Mouse (Mus musculus): ENCODE data around the gene Calcoco1.
A peak's percentile ranks its signal among the peaks of the same experiment; 100 is the strongest.

Gene Calcoco1

DNA sequence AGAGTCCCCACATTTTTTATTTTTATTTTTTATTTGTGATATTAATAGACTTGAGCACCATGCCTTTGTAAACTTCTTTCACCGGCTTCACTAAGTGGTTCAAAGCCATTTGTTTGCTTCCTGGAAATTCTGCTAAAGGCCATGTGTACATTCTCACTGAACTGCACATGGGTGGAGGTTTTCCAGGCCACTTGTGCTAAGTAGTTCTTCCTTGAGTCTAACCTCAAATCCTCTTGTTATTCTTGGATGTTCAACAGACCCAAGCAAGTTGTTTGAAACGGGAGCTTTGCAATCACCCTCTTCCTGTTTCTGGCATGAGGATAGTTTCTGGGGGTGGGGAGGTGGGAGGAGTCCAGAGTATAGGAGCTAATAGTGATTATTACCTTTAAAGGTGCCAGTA is 16.5 kb upstream of the Calcoco1 start:
- DNase-seq (ENCODE audit: low read depth, low spot score), result no peak

DNA sequence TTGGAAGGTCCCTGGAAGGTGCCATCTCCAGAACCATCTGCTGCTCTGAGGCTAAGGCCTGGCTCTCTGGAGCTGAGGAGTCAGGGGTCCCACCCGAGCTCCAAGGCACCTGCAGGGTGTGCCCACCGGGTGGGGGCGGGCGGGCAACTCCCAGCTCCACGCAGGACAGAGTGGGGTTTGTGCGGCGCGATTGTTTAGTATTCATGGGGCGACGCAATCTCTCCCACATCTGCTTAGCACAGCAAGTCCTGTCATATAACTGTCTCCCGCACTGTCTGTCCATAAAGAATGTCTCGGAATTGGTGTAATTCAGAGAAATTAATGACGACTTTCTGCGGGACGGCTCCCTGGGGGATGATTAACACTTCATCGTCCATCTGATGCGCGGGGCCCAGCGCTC is 15.1 kb upstream of the Calcoco1 start:
- DNase-seq (ENCODE audit: low read depth, low spot score), result no peak

DNA sequence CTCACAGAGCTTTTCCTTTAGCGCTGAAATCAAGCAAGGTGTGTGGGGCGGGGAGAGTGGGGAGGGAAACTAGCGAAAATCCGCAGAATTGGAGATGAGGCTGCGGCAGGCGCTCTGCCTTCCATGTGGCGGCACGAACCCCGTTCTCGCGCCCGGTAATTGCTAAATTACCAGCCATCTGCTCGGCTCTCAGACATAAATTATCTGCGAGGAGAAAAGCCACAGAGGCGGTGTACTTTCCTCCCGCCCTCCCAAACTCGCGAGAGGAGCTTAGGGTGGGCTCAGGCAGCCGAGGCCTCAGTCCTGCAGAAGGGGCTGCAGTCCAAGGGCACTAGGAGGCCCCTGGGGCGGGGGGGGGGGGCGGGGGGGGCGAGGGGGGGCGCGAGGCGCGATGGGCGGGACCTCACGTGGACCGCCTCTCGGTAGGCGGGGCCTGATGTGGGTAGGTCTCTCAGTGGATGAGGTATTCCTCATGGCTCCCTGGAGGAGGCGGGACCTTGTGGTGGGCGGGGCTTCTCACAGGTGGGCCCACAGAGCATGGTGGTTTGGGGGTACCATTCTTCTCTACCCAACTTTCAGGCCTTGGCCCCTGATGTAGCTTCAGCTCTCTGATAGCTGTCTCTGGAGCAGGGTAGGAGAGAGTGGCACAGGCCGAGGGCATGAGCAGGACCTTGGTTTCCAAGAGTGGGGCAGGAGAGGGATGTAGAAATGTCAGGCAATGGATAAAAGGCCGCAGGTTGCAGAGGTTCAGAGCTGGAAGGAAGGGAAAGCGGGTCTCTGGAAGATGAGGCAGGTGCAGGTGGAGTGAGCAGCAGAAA is 14.4 kb upstream of the Calcoco1 start:
- no peak for DNase-seq (ENCODE audit: low read depth, low spot score)

DNA sequence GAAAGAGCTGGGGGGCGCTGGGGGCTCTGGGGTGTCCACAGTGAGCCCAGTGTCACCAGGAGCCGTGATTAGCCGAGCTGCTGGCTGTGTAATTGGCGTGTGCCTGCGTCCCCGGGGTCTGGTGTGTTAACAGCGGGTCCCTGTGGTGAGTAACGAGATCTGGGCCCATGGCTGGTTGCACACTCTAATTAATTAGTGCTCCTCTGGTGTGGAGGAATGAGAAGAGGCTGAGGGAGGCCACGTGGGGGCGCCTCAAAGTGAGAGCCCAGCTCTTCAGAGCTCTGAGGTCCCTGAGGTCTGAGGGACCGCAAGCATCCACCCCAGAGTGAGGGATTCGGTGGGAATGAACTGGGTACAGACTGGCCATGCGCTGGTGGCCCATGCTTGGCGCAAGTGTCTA is 13.1 kb upstream of the Calcoco1 start:
- no peak for DNase-seq (ENCODE audit: low read depth, low spot score)

DNA sequence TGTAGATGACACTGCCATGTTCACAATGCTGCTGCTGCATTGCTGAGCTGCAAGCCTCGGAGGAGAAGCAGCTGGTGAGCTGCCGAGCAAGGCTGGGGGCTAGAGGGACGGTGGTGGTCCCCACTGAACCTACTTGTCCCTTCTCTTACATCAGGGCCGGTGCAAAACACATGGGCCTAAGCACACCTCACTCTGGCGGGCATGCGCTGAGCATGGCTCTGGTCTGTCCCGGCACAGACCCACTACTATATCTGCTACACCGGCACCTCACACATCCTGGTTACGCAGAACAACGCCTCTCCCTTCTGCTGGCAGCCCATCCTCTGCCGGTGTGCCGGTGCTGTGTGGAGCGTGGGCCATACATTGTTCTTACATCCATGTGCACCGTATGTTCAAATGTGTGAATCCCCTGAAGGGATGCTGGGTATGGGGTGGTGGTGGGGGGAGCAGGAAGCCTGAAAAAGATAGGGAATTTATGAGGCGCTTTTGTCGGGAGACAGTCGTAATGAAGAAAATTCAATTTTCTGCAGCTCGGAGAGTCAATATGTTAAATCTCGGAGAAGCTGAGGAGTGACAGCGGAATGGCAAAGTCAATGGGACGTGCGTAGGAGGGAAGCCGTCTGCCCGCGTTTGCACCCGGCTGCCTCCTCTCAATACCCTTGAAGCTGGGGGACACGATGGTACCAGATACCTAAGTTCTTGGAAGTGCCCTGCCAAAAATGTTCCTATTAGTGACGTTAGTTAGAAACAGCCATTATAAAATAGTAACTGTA is 12.0 kb upstream of the Calcoco1 start:
- DNase-seq (ENCODE audit: low read depth, low spot score), result no peak

DNA sequence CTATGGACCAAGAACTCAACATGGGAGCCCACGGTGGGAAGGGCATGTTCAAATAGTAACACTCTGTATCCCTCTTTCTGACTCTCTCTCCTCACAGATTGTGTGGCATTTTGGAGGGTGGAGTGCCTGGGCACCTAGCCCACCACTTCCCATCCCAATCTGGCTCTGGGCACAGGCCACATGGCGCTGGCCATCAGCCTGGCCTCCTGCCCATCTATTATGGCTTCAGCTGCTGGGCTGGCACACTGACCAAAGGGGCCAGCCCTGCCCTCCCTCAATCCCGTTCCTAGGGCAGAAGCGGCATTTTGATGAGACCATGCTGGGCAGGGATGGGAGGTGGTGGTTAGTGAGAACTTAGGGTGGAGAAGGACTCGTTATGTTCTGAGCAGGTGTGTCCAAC is 11.3 kb upstream of the Calcoco1 start:
- no peak for DNase-seq (ENCODE audit: low read depth, low spot score)

DNA sequence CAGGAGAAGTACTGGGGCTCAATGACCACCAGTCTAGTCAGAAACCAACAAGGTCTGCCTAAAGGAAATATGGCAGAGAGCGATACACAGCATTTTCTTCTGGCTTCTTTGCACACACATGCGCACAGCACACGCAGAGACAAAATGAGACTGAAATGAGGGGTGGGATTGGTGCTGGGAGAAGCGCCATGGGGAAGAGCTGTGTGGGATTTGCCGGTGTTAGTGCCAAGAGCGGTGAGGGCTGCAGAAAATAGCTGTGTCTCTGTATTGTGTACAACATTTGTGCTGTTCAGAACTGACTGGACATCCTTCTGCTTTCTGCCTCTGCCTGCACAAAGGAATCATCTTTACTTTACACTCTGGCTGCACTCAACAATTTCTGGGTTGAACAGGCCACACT is 10.4 kb upstream of the Calcoco1 start:
- DNase-seq (ENCODE audit: low read depth, low spot score), result no peak

- no peak for DNase-seq (ENCODE audit: low read depth, low spot score)
Measured at GRCm38 (mm10) chr15:102727951-102728350, 6.0 kb upstream of the Calcoco1 start.

GRCm38 (mm10) chr15:102723358-102724135 is 1.6 kb upstream of the Calcoco1 start:
- DNase-seq (ENCODE audit: low read depth, low spot score), result no peak

DNA sequence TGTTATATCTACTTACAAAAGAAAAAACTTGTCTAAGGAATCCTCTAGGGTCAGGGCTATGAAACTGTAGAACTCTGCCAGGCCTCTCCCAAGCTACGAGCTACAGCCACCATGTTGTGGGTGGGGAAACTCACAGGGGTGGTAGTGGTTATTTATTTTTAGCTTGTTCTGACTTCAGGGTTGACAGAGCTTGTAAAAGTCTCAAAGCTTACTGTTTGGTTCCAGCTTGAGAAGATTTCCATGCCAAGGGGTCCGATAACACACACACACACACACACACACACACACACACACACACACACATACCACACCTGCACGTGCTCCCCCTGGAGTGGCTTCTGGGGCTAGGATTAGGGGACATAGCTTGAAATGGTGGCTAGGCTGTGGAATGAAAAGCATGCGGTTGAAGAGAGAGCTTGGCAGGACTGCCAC is 538 bp upstream of the Calcoco1 start:
- DNase-seq (ENCODE audit: low read depth, low spot score), result no peak

- no peak for DNase-seq (ENCODE audit: low read depth, low spot score)
Measured at GRCm38 (mm10) chr15:102721016-102721898, 721 bp downstream of the Calcoco1 start.

DNA sequence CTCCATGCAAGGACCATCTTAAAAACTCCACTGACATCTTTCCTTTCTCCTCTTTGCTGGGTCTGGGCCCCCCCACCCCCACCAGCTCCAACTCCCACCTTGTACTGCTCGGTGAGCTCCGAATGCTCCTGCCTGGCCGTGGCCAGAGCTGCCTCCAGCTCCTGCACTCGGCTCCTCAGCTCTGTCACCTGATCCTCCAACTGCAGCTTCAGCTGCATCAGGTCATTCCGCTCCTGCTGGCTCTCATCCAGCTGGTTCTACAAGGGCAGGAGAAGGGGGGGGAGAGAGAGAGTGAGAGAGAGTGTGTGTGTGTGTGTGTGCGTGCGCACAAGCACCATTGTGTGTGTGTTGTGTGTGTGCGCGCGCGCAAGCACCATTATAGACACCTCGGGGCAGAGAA is 5.8 kb downstream of the Calcoco1 start:
- DNase-seq (ENCODE audit: low read depth, low spot score), result no peak

DNA sequence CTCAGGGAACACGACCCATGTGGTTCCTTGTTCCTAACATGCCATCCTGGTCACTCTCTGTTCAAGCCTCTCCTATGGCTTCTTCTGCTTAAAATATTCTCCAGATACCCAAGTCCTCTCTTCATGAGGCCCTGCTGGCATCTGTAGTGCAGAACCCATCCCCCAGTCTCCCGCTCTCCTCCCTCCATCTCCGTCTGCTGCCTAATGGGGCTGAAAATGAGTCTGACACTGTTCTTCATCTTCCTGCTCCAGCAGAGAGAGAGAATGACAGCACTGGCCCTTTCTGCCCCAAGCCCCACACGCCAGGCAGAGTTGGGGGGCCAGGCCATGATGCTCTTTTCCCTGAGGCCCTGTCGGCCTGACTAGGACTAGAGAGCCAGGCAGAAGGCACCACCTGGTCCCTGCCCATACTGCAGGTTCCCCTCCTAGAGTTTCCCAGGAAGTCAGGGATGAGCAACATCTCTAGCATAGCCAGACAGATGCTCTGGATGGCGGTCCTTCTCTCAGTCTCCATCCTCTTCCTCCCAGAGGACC is 14.2 kb downstream of the Calcoco1 start:
- no peak for DNase-seq (ENCODE audit: low read depth, low spot score)

DNA sequence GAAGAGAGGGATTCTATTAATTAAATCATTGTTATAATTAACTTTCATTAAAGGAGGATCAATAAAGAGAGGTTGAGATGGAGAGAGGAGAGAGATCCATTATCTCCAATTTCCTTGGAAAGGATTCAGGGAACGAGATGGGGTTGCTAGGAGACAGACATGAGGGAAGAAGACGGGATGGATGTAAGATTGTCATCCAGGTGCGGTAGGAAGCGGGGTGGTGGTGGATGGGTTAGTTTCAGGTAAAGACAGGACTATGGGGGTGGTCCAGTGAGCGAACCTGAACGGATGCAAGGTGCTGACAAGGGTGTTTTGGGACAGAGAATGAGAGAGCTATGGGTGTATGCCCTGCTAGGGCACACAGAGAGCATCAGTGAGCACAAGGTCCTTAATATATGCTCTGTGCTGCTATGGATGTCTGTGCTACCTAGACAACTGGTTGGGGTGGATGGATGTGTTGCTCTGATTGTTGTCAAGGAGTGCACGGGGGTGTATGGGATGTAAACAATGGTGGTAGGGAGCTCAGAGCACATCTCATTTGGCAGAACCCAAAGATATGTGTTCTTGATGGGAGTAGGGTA is 16.0 kb downstream of the Calcoco1 start:
- DNase-seq (ENCODE audit: low read depth, low spot score), result no peak

DNA sequence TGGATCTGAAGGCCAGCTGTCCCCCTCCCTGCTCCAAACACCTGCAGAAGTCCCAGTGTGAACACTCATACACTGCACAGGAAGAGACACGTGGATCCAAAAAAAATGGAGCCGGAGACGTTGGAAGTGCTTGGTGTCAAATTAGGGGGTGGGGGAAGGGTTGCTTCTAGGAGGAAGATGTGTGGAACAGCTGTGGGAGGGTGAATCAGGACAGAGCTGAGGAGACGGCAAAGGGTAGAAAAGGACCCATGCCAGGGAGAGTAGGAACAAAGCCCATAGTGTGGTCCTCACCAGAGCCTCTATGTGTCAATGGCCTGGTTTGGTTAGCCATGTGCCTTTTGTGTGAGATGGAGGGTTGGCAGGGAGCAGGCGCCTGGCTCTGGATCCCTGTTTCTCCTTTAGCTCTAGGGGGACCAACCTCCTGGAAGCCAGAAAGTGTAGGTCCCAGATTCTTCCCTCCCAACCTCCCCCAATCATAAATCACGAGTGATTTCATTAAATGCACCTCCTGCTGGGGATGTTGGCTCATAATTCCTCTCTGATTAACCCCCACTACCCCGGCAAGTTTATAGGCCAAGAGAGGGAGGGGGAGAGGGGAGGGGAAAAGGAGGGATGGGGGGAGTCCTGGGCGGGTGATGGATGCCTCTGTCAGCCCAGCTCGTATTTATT is 16.6 kb downstream of the Calcoco1 start:
- DNase-seq (ENCODE audit: low read depth, low spot score), result no peak

DNA sequence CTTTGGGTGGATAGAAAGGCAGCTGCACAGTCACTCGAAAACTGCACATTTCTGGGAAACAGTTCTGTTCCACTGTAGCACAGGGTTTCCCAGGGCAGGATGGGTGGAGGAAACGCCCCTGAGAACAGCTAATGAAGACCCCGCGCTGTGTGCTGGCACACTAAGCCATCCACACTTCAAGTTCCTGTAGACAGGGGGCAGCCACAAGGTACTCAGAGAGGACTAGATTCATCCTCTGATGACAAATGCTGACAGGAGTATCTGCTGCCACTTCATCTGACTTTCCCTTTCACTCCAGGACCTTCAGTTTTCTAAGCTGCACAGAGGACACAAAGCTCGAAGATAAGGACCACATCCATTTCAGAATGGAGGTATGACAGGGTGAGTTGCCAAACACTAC is 17.2 kb downstream of the Calcoco1 start:
- DNase-seq (ENCODE audit: low read depth, low spot score), result no peak

DNA sequence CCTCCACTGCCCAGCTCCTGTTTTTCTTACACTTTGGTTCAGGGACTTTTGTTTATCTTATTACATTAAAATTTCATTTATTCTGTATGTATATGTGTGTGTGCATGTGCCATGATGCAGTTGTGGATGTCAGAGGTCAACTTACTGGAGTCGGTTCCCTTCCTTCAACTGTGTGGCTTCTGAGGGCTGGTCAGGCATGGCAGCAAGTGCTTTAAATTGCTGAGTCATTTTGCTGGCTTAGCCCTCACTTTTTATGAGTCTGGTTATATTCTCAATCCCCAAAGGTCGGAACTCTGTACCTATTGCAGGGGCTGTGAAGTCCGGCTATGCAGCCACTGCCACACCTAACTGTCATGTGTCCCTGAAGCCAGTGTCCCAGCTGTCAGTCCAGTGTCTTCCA is 19.0 kb downstream of the Calcoco1 start:
- DNase-seq (ENCODE audit: low read depth, low spot score), result no peak

GRCm38 (mm10) chr15:102698193-102698592 is 23.8 kb downstream of the Calcoco1 start:
- no peak for DNase-seq (ENCODE audit: low read depth, low spot score)

- no peak for DNase-seq (ENCODE audit: low read depth, low spot score)
Measured at GRCm38 (mm10) chr15:102696899-102697298, 25.1 kb downstream of the Calcoco1 start.

- DNase-seq (ENCODE audit: low read depth, low spot score), result peak; percentile 75
Measured at GRCm38 (mm10) chr15:102693600-102693999, 28.4 kb downstream of the Calcoco1 start.
